Mouse (Mus musculus): ENCODE data around the gene Hsf2bp. TPM values are rescaled to one million over a fixed set of nuclear protein-coding genes. Genes with fewer than 3 reads are reported as not detected.

Gene Hsf2bp
- total and polyA plus RNA-seq, 3 experiments: 0.04 to 0.15 TPM; not detected in 1

GRCm38 (mm10) chr17:31982326-31983190, 53.6 kb downstream of the Hsf2bp start:
- Histone ChIP-seq H3K79me2 (ENCODE audit: control insufficient read depth, insufficient read depth, low read length, poor library complexity) (no peaks in the 10 kb centered on the region), H3K9ac (ENCODE audit: control insufficient read depth, low read depth, low read length, poor library complexity, severe bottlenecking) (no peak overlapping the region), H3K27me3 (ENCODE audit: control insufficient read depth in 1 of 2, insufficient read depth in 2 of 2, low read length in 2 of 2) (peaks cover 11 to 27% of the 10 kb centered on the region in 2 experiments), H3K4me3 (ENCODE audit: control insufficient read depth in 1 of 2, insufficient read depth in 1 of 2, low read depth in 2 of 2, low read length in 2 of 2) (no peak overlapping the region), H3K9me3 (replicated peaks; ENCODE audit: insufficient read depth, low read length) (no peaks in the 10 kb centered on the region), H3K27ac (ENCODE audit: control insufficient read depth, low read depth, low read length) (no peak overlapping the region), H3K36me3 (ENCODE audit: control insufficient read depth in 1 of 2, insufficient read depth in 2 of 2, low read length in 2 of 2) (no peaks in the 10 kb centered on the region), H3K4me1 (ENCODE audit: control insufficient read depth in 1 of 2, insufficient read depth in 2 of 2, low read length in 2 of 2) (no peaks in the 10 kb centered on the region)
- no peak for DNase-seq (ENCODE audit: low read depth, low spot score)
- TF ChIP-seq BHLHE40 (IDR thresholded peaks at IDR 0.05; ENCODE audit: borderline replicate concordance, low read depth, low read length): no peak
- TF ChIP-seq HCFC1 (IDR thresholded peaks at IDR 0.05; ENCODE audit: low read depth, low read length): no peak
- no peak for TF ChIP-seq ZNF384 (IDR thresholded peaks at IDR 0.05; ENCODE audit: low read depth, low read length)
- no peak for TF ChIP-seq MXI1 (IDR thresholded peaks at IDR 0.05; ENCODE audit: low read depth, low read length)
- no peak for TF ChIP-seq E2F4 (IDR thresholded peaks at IDR 0.05; ENCODE audit: borderline replicate concordance, low read depth, low read length)
- no peak for TF ChIP-seq GATA1 (IDR thresholded peaks at IDR 0.05; ENCODE audit: low read depth, low read length)
- no peak for TF ChIP-seq TBP (IDR thresholded peaks at IDR 0.05; ENCODE audit: low read depth, low read length)
- TF ChIP-seq MYB (IDR thresholded peaks at IDR 0.05; ENCODE audit: low read depth, low read length): no peak
- no peak for TF ChIP-seq POLR2AphosphoS5 (IDR thresholded peaks at IDR 0.05; ENCODE audit: borderline replicate concordance, low read depth, low read length)
- TF ChIP-seq SMC3 (IDR thresholded peaks at IDR 0.05; ENCODE audit: low read depth, low read length): no peak
- no peak for TF ChIP-seq ZMIZ1 (IDR thresholded peaks at IDR 0.05; ENCODE audit: low read depth, low read length)
- TF ChIP-seq MAX (IDR thresholded peaks at IDR 0.05; ENCODE audit: low read length): no peak
- TF ChIP-seq MAFK (IDR thresholded peaks at IDR 0.05; ENCODE audit: borderline replicate concordance, low read depth, low read length): no peak
- TF ChIP-seq KAT2A (conservative IDR thresholded peaks at IDR 0.05; ENCODE audit: low read depth, low read length): no peak

- no peaks in the 10 kb centered on the region for H3K36me3 ChIP-seq (ENCODE audit: control insufficient read depth in 1 of 2, insufficient read depth in 2 of 2, low read length in 2 of 2)
These were observed 56.3 kb downstream of the Hsf2bp start for GRCm38 (mm10) chr17:31979888-31980287.

More at GRCm38 (mm10) chr17:31979888-31980287, 56.3 kb downstream of the Hsf2bp start:
- Histone ChIP-seq H3K9me3 (replicated peaks; ENCODE audit: insufficient read depth, low read length) (no peaks in the 10 kb centered on the region), H3K4me3 (ENCODE audit: control insufficient read depth in 1 of 2, insufficient read depth in 1 of 2, low read depth in 2 of 2, low read length in 2 of 2) (no peak overlapping the region), H3K27me3 (ENCODE audit: control insufficient read depth in 1 of 2, insufficient read depth in 2 of 2, low read length in 2 of 2) (peaks cover 11 to 18% of the 10 kb centered on the region in 2 experiments), H3K79me2 (ENCODE audit: control insufficient read depth, insufficient read depth, low read length, poor library complexity) (no peaks in the 10 kb centered on the region), H3K4me1 (ENCODE audit: control insufficient read depth in 1 of 2, insufficient read depth in 2 of 2, low read length in 2 of 2) (no peaks in the 10 kb centered on the region), H3K9ac (ENCODE audit: control insufficient read depth, low read depth, low read length, poor library complexity, severe bottlenecking) (no peak overlapping the region), H3K27ac (ENCODE audit: control insufficient read depth, low read depth, low read length) (no peak overlapping the region)
- DNase-seq (ENCODE audit: low read depth, low spot score): no peak
- no peak for TF ChIP-seq ETS1 (IDR thresholded peaks at IDR 0.05; ENCODE audit: low read depth, low read length)
- no peak for TF ChIP-seq POLR2AphosphoS5 (IDR thresholded peaks at IDR 0.05; ENCODE audit: borderline replicate concordance, low read depth, low read length)
- TF ChIP-seq TCF12 (IDR thresholded peaks at IDR 0.05; ENCODE audit: low read depth, low read length): no peak
- no peak for TF ChIP-seq TAL1 (IDR thresholded peaks at IDR 0.05; ENCODE audit: low read length)
- no peak for TF ChIP-seq CHD1 (IDR thresholded peaks at IDR 0.05; ENCODE audit: low read depth, low read length)

Data from MEL (cell line).